In genomic region chr10:80356001-80356682, GRCm38 (mm10) we compare ENCODE assay signal across 9 mouse cellular contexts. TPM values are rescaled to one million over a fixed set of nuclear protein-coding genes. Genes with fewer than 3 reads are reported as not detected.
A peak's percentile ranks its signal among the peaks of the same experiment; 100 is the strongest.
DNase-seq lines count a peak whose midpoint lies in the region; ATAC-seq lines count a peak whose summit lies in the region.
"Had no signal": no experiment of that assay in that cellular context is flagged by ENCODE, and none has a peak within 500 bp of the region (broad histone marks: within the 10 kb centered on the region; RNA-seq: fewer than 3 reads in every experiment).

Gene Plk5 (plus strand): TSS chr10:80356459.

- H3K36me3 ChIP-seq in forebrain, embryonic 13.5 days (ENCODE audit: poor library complexity, severe bottlenecking), result no peaks in the 10 kb centered on the region
- no peaks in the 10 kb centered on the region for H3K36me3 ChIP-seq in midbrain, embryonic 13.5 days

- no peaks in the 10 kb centered on the region for H3K9me3 ChIP-seq in forebrain, embryonic 13.5 days (replicated peaks)
- H3K9me3 ChIP-seq in midbrain, embryonic 13.5 days, result no peaks in the 10 kb centered on the region

- peak within 1 kb of the TSS; percentile 32 for H3K4me3 ChIP-seq in forebrain, embryonic 13.5 days
- peak within 1 kb of the TSS; percentile 36 for H3K4me3 ChIP-seq in midbrain, embryonic 13.5 days (replicated peaks)

- no peak for DNase-seq in layer of hippocampus, adult 8-10 months (ENCODE audit: low spot score in 2 of 2)
- DNase-seq in layer of hippocampus, postnatal 10 days (ENCODE audit: low spot score in 2 of 2), result no peak
- DNase-seq in cerebellum, adult 18-20 months, result peak; percentile 72 to 84
- DNase-seq in kidney, postnatal 36 days, result no peak
- DNase-seq in kidney, adult 9 months, result no peak

- ATAC-seq in forebrain, embryonic 13.5 days, result 0 out of 2 replicates have a peak, but pooled peaks have one; percentile 61
- ATAC-seq in midbrain, embryonic 13.5 days, result no peak
- ATAC-seq in megakaryocyte-erythroid progenitor cell, adult 5-6 weeks (replicated peaks; ENCODE audit: low FRiP score, low TSS enrichment, poor library complexity, severe bottlenecking), result no peak

- 1% methylated on average over 45 of the region's 53 CpGs for WGBS in forebrain, embryonic 13.5 days
- WGBS in midbrain, embryonic 13.5 days, result 1% methylated on average over 50 of the region's 53 CpGs

- H3K9ac ChIP-seq in forebrain, embryonic 13.5 days, result peak within 1 kb of the TSS; percentile 21; the same call in 1 of the 2 replicates
- peak within 1 kb of the TSS; percentile 21; the same call in 1 of the 2 replicates for H3K9ac ChIP-seq in midbrain, embryonic 13.5 days (replicated peaks)
- H3K9ac ChIP-seq: liver, embryonic 14.5 days had no signal

- peaks cover 27% of the 10 kb centered on the region for H3K4me1 ChIP-seq in forebrain, embryonic 13.5 days
- peaks cover 17% of the 10 kb centered on the region for H3K4me1 ChIP-seq in midbrain, embryonic 13.5 days (replicated peaks)

- peak within 1 kb of the TSS; percentile 60 for H3K4me2 ChIP-seq in forebrain, embryonic 13.5 days
- H3K4me2 ChIP-seq in midbrain, embryonic 13.5 days (replicated peaks), result peak within 1 kb of the TSS; percentile 50

- H3K27me3 ChIP-seq in forebrain, embryonic 13.5 days, result peaks cover 97% of the 10 kb centered on the region
- peaks cover 94% of the 10 kb centered on the region for H3K27me3 ChIP-seq in midbrain, embryonic 13.5 days

- no peak within 1 kb of the TSS for H3K27ac ChIP-seq in forebrain, embryonic 13.5 days
- no peak within 1 kb of the TSS for H3K27ac ChIP-seq in midbrain, embryonic 13.5 days
- H3K27ac ChIP-seq: liver, embryonic 14.5 days had no signal

RNA-seq across cellular contexts. Expression of gene Plk5, which starts in this region (rescaled TPM):
- total RNA-seq in layer of hippocampus, adult 8-10 months (2022), result 10 to 100 TPM; 18.0 to 36.4 (median 30.4) TPM
- total RNA-seq in layer of hippocampus, postnatal 10 days (2021), result 1 to 10 TPM; 1.7 to 3.8 TPM
- 0.40 and 0.64 TPM in 2 replicates for polyA plus RNA-seq in forebrain, embryonic 13.5 days (2015; fragmentation: Nextera tagmentation; extraction: Ambion mirVana)
- 0.96 and 1.3 TPM in 2 replicates for polyA plus RNA-seq in midbrain, embryonic 13.5 days (2015; fragmentation: Nextera tagmentation; extraction: Ambion mirVana)
- total RNA-seq in megakaryocyte-erythroid progenitor cell, adult 5-6 weeks (2014; fragmentation: Nextera tagmentation), result 0.79 TPM in 1 of 2 replicates, not detected in the other
- not detected in 2 replicates for total RNA-seq in megakaryocyte-erythroid progenitor cell, adult 5-6 weeks (2017)

Comparison
In these comparisons a context has a peak if more than half of its experiments do, and no peak if none do; other contexts are left out.
1. Peak in ATAC-seq, H3K4me3 ChIP-seq, H3K9ac ChIP-seq and H3K4me2 ChIP-seq in forebrain, embryonic 13.5 days; RNA of the gene not detected or under 1 TPM.
2. DNase-seq: peak in cerebellum, adult 18-20 months (2 of 2); none in layer of hippocampus, adult 8-10 months (0 of 2), layer of hippocampus, postnatal 10 days (0 of 2), kidney, postnatal 36 days (0 of 2) and kidney, adult 9 months (single experiment).